Mouse (Mus musculus) gastrocnemius, adult 2 months (tissue): Measurements from ENCODE around the gene Tbl1x. TPM values are rescaled to one million over a fixed set of nuclear protein-coding genes. Genes with fewer than 3 reads are reported as not detected.

Experiments
- DNase-seq: peaks from one replicate; pipeline ENCODE4 v3.0.0; 2022
- H3K27ac ChIP-seq: fragments of 200-600 bp; 2 replicates; pipeline ENCODE4 v1.8.1; 2022; ENCODE audit warnings: mild to moderate bottlenecking
- H3K4me3 ChIP-seq: fragments of 200-600 bp; 2 replicates; pipeline ENCODE4 v1.8.1; 2022; ENCODE audit warnings: mild to moderate bottlenecking, moderate library complexity
- CTCF ChIP-seq: fragments of 200-600 bp; IDR thresholded peaks from 2 replicates; pipeline ENCODE4 v1.8.1; 2022; ENCODE audit warnings: antibody characterized with exemption, mild to moderate bottlenecking, moderate library complexity
- intact Hi-C: fragments of 180-260 bp; cut with DNase I; formaldehyde crosslinking; loops from one replicate; pipeline ENCODE4 v1.15.1; 2025
- total RNA-seq, 2 experiments: library from RNA; stranded (reverse); gene quantifications; 2 replicates each; pipeline ENCODE4 v1.2.3; 2021

The Tbl1x gene
- total RNA-seq, 2 experiments from 2014 or later = 9.7 to 12.5 TPM

GRCm38 (mm10) chrX:77548951-77549350 is 38.1 kb downstream of the Tbl1x start:
- Histone ChIP-seq H3K27ac (no peak overlapping the region), H3K4me3 (no peak overlapping the region)
- intact Hi-C loops = no loop called here
- TF ChIP-seq CTCF = no peak
- peak; percentile 59 for DNase-seq

- TF ChIP-seq CTCF = no peak
- no peak for DNase-seq
- H3K4me3 ChIP-seq = no peak overlapping the region
- intact Hi-C loops = no loop called here
- H3K27ac ChIP-seq = no peak overlapping the region
These were observed 39.6 kb downstream of the Tbl1x start for GRCm38 (mm10) chrX:77550388-77550787.

GRCm38 (mm10) chrX:77551306-77551705 is 40.5 kb downstream of the Tbl1x start:
- Histone ChIP-seq H3K4me3 (no peak overlapping the region), H3K27ac (no peak overlapping the region)
- no peak for TF ChIP-seq CTCF
- intact Hi-C loops = no loop called here
- DNase-seq = no peak

- no peak overlapping the region for H3K4me3 ChIP-seq
- no peak for DNase-seq
- intact Hi-C loops = no loop called here
- no peak overlapping the region for H3K27ac ChIP-seq
- no peak for TF ChIP-seq CTCF
These were observed 41.3 kb downstream of the Tbl1x start for GRCm38 (mm10) chrX:77552088-77552487.

- TF ChIP-seq CTCF = no peak
- no peak overlapping the region for H3K4me3 ChIP-seq
- no peak for DNase-seq
- intact Hi-C loops = no loop called here
- H3K27ac ChIP-seq = no peak overlapping the region
These were observed 45.2 kb downstream of the Tbl1x start for GRCm38 (mm10) chrX:77555985-77556384.

- no peak overlapping the region for H3K27ac ChIP-seq
- intact Hi-C loops = no loop called here
- DNase-seq = peak; percentile 22
- no peak overlapping the region for H3K4me3 ChIP-seq
- TF ChIP-seq CTCF = no peak
These were observed 48.5 kb downstream of the Tbl1x start for GRCm38 (mm10) chrX:77559199-77559881.

- intact Hi-C loops = no loop called here
These were observed 52.8 kb downstream of the Tbl1x start for GRCm38 (mm10) chrX:77563616-77564015.

GRCm38 (mm10) chrX:77566739-77567138 is 55.9 kb downstream of the Tbl1x start:
- no peak overlapping the region for H3K4me3 ChIP-seq
- no peak for TF ChIP-seq CTCF
- no peak for DNase-seq
- no peak overlapping the region for H3K27ac ChIP-seq
- intact Hi-C loops = no loop called here

More at GRCm38 (mm10) chrX:77563616-77564015, 52.8 kb downstream of the Tbl1x start:
- DNase-seq = no peak
- no peak for TF ChIP-seq CTCF
- no peak overlapping the region for H3K4me3 ChIP-seq
- H3K27ac ChIP-seq = no peak overlapping the region

GRCm38 (mm10) chrX:77568013-77568412 is 57.2 kb downstream of the Tbl1x start:
- Histone ChIP-seq H3K4me3 (no peak overlapping the region), H3K27ac (no peak overlapping the region)
- TF ChIP-seq CTCF = no peak
- intact Hi-C loops = no loop called here
- DNase-seq = no peak

- TF ChIP-seq CTCF = no peak
- Histone ChIP-seq H3K27ac (no peak overlapping the region), H3K4me3 (no peak overlapping the region)
- intact Hi-C loops = no loop called here
- DNase-seq = no peak
These were observed 62.9 kb downstream of the Tbl1x start for GRCm38 (mm10) chrX:77573743-77574142.

- no peak for DNase-seq
- Histone ChIP-seq H3K27ac (no peak overlapping the region), H3K4me3 (no peak overlapping the region)
- no peak for TF ChIP-seq CTCF
- intact Hi-C loops = no loop called here
These were observed 66.3 kb downstream of the Tbl1x start for GRCm38 (mm10) chrX:77577108-77577507.

- TF ChIP-seq CTCF = no peak
- no peak overlapping the region for H3K27ac ChIP-seq
- intact Hi-C loops = no loop called here
- H3K4me3 ChIP-seq = no peak overlapping the region
- no peak for DNase-seq
These were observed 67.4 kb downstream of the Tbl1x start for GRCm38 (mm10) chrX:77578172-77578571.

GRCm38 (mm10) chrX:77579964-77580363 is 69.2 kb downstream of the Tbl1x start:
- Histone ChIP-seq H3K4me3 (no peak overlapping the region), H3K27ac (peak overlapping the region; percentile 71)
- no peak for TF ChIP-seq CTCF
- intact Hi-C loops = loop anchor here (5.0 kb wide), 2 partner anchors 42 to 68 kb away; partner anchors contain the start of gene Tbl1x
- no peak for DNase-seq

- Histone ChIP-seq H3K27ac (no peak overlapping the region), H3K4me3 (no peak overlapping the region)
- no peak for DNase-seq
- TF ChIP-seq CTCF = no peak
- intact Hi-C loops = no loop called here
These were observed 75.2 kb downstream of the Tbl1x start for GRCm38 (mm10) chrX:77585974-77586373.
